15 mouse cellular contexts compared by ENCODE assay signal in genomic region chr1:66431472-66431871, GRCm38 (mm10).
"Had no signal": no experiment of that assay in that cellular context is flagged by ENCODE, and none has a peak within 500 bp of the region (broad histone marks: within the 10 kb centered on the region; RNA-seq: fewer than 3 reads in every experiment).

No protein-coding gene starts in this region.

- DNase-seq: gastrocnemius, adult 2 months; gastrocnemius, postnatal 10 days; gastrocnemius, postnatal 25 days; heart, adult 2 months; heart, postnatal 14 days; heart, postnatal 36 days; kidney, adult 18-20 months; kidney, adult 8-10 months; kidney, postnatal 10 days; kidney, postnatal 25 days; kidney, postnatal 4 days; layer of hippocampus, adult 9-11 months; liver; liver, embryonic 13.5 days had no signal

- ATAC-seq: intestine, embryonic 16.5 days had no signal
